Mouse (Mus musculus) cerebellum, adult 11-12 months (tissue): ENCODE data around the gene Gfod1.

ENCODE experiments used
- DNase-seq: peaks from one replicate; pipeline ENCODE4 v3.0.0; 2022

Gene Gfod1

GRCm38 (mm10) chr13:43304018-43304431, at the start of gene Gfod1:
Gene Gfod1 (minus strand): TSS chr13:43304172.
- DNase-seq, result peak; percentile 98

GRCm38 (mm10) chr13:43353356-43353755, 49.4 kb upstream of the Gfod1 start:
- no peak for DNase-seq

GRCm38 (mm10) chr13:43350489-43351169, 46.7 kb upstream of the Gfod1 start:
- no peak for DNase-seq

GRCm38 (mm10) chr13:43349376-43349775, 45.4 kb upstream of the Gfod1 start:
- DNase-seq, result no peak

- no peak for DNase-seq
These were observed 42.9 kb upstream of the Gfod1 start for GRCm38 (mm10) chr13:43346825-43347224.

GRCm38 (mm10) chr13:43338632-43339031, 34.7 kb upstream of the Gfod1 start:
- DNase-seq, result no peak

GRCm38 (mm10) chr13:43338001-43338400, 34.0 kb upstream of the Gfod1 start:
- DNase-seq, result no peak

GRCm38 (mm10) chr13:43336425-43337221, 32.7 kb upstream of the Gfod1 start:
- DNase-seq, result no peak

- DNase-seq, result no peak
These were observed 28.6 kb upstream of the Gfod1 start for GRCm38 (mm10) chr13:43332591-43332990.

- no peak for DNase-seq
These were observed 27.9 kb upstream of the Gfod1 start for GRCm38 (mm10) chr13:43331721-43332444.

GRCm38 (mm10) chr13:43325427-43325826, 21.5 kb upstream of the Gfod1 start:
- DNase-seq, result no peak

- no peak for DNase-seq
These were observed 17.5 kb upstream of the Gfod1 start for GRCm38 (mm10) chr13:43321492-43321891.

- DNase-seq, result no peak
These were observed 15.4 kb upstream of the Gfod1 start for GRCm38 (mm10) chr13:43319396-43319795.

GRCm38 (mm10) chr13:43317411-43317810, 13.4 kb upstream of the Gfod1 start:
- DNase-seq, result no peak

- DNase-seq, result peak; percentile 44
These were observed 1.4 kb upstream of the Gfod1 start for GRCm38 (mm10) chr13:43305181-43305924.

- peak; percentile 85 for DNase-seq
These were observed 728 bp upstream of the Gfod1 start for GRCm38 (mm10) chr13:43304700-43305099.

- DNase-seq, result peak; percentile 71
These were observed 609 bp downstream of the Gfod1 start for GRCm38 (mm10) chr13:43303161-43303965.

GRCm38 (mm10) chr13:43302651-43303160, 1.3 kb downstream of the Gfod1 start:
- DNase-seq, result no peak

- DNase-seq, result peak; percentile 21
These were observed 1.7 kb downstream of the Gfod1 start for GRCm38 (mm10) chr13:43302239-43302638.

GRCm38 (mm10) chr13:43300906-43301305, 3.1 kb downstream of the Gfod1 start:
- DNase-seq, result peak; percentile 20

GRCm38 (mm10) chr13:43300366-43300765, 3.6 kb downstream of the Gfod1 start:
- peak; percentile 34 for DNase-seq

GRCm38 (mm10) chr13:43299171-43299570, 4.8 kb downstream of the Gfod1 start:
- peak; percentile 8 for DNase-seq
